Mouse (Mus musculus) embryonic facial prominence, embryonic 12.5 days (tissue): ENCODE measurements around the gene Cyfip2. TPM values are rescaled to one million over a fixed set of nuclear protein-coding genes. Genes with fewer than 3 reads are reported as not detected.

ENCODE experiments used
- ATAC-seq: fragments of 200-750 bp; cut with Nextera tagmentation; 2 replicates; pipeline ENCODE4 v1.8.0; 2017; ENCODE audit not compliant: insufficient number of reproducible peaks, insufficient read depth, low FRiP score, low TSS enrichment
- H3K27ac ChIP-seq: fragments of 300-500 bp; sonication (generic); 2 replicates; pipeline ENCODE4 v1.5.1; 2016; ENCODE audit warnings: mild to moderate bottlenecking
- H3K27me3 ChIP-seq: fragments of 300-500 bp; sonication (generic); 2 replicates; pipeline ENCODE4 v1.6.1; 2016; ENCODE audit warnings: mild to moderate bottlenecking, moderate library complexity
- H3K36me3 ChIP-seq: fragments of 300-500 bp; sonication (generic); 2 replicates; pipeline ENCODE4 v1.6.1; 2016; ENCODE audit warnings: mild to moderate bottlenecking
- H3K4me1 ChIP-seq: fragments of 300-500 bp; sonication (generic); 2 replicates; pipeline ENCODE4 v1.6.1; 2016
- H3K4me2 ChIP-seq: fragments of 300-500 bp; sonication (generic); replicated peaks from 2 replicates; pipeline ENCODE4 v1.6.1; 2016; ENCODE audit warnings: mild to moderate bottlenecking, moderate library complexity
- H3K4me3 ChIP-seq: fragments of 300-500 bp; sonication (generic); 2 replicates; pipeline ENCODE4 v1.5.1; 2016; ENCODE audit warnings: mild to moderate bottlenecking
- H3K9ac ChIP-seq: fragments of 300-500 bp; sonication (generic); 2 replicates; pipeline ENCODE4 v1.6.1; 2016; ENCODE audit warnings: mild to moderate bottlenecking, moderate library complexity
- H3K9me3 ChIP-seq: fragments of 300-500 bp; sonication (generic); 2 replicates; pipeline ENCODE4 v1.6.1; 2016; ENCODE audit warnings: mild to moderate bottlenecking, moderate library complexity
- WGBS: fragments of 180-500 bp; shearing (Covaris S2); methylation state at CpG from one replicate; pipeline ENCODE4 v1.1.7; 2016; 5-methylcytosine and 5-hydroxymethylcytosine counted together
- polyA plus RNA-seq: library from polyadenylated mRNA; unstranded; fragments of >200 nt; fragmentation: Nextera tagmentation; extraction: Ambion mirVana; gene quantifications from 2 replicates; pipeline ENCODE4 v1.2.1, GENCODE M21; 2016

Cyfip2 gene
- polyA plus RNA-seq: 16.0 and 19.2 TPM in 2 replicates

GRCm38 (mm10) chr11:46312523-46313035 is at the start of gene Cyfip2:
TSS of gene Cyfip2 (minus strand) at chr11:46312859.
- Histone ChIP-seq H3K4me2 (peak within 1 kb of the TSS; percentile 94), H3K27me3 (0 out of 2 replicates have a peak, but pooled peaks cover 11% of the 10 kb centered on the region), H3K4me3 (peak within 1 kb of the TSS; percentile 65), H3K27ac (0 out of 2 replicates have a peak within 1 kb of the TSS, but pooled peaks have one; percentile 7), H3K9me3 (no peaks in the 10 kb centered on the region), H3K36me3 (no peaks in the 10 kb centered on the region), H3K4me1 (peaks cover 18% of the 10 kb centered on the region), H3K9ac (peak within 1 kb of the TSS; percentile 68)
- 5% methylated on average over 14 of the region's 14 CpGs for WGBS
- no peak for ATAC-seq

- Histone ChIP-seq H3K27ac (no peak overlapping the region), H3K4me3 (no peak overlapping the region), H3K4me2 (no peak overlapping the region), H3K4me1 (peaks cover 11% of the 10 kb centered on the region), H3K9ac (no peak overlapping the region), H3K27me3 (no peaks in the 10 kb centered on the region), H3K36me3 (no peaks in the 10 kb centered on the region), H3K9me3 (no peaks in the 10 kb centered on the region)
- ATAC-seq: no peak
- 41% methylated on average over 2 of the region's 2 CpGs for WGBS
Measured at GRCm38 (mm10) chr11:46360991-46361665, 48.5 kb upstream of the Cyfip2 start.

GRCm38 (mm10) chr11:46358369-46358768 is 45.7 kb upstream of the Cyfip2 start:
- H3K9me3 ChIP-seq: no peaks in the 10 kb centered on the region
- no peak overlapping the region for H3K9ac ChIP-seq
- peaks cover 11% of the 10 kb centered on the region for H3K4me1 ChIP-seq
- H3K27me3 ChIP-seq: no peaks in the 10 kb centered on the region
- no peaks in the 10 kb centered on the region for H3K36me3 ChIP-seq
- H3K4me3 ChIP-seq: no peak overlapping the region
- H3K4me2 ChIP-seq: no peak overlapping the region
- H3K27ac ChIP-seq: no peak overlapping the region
- no peak for ATAC-seq
- 68% methylated on average over 1 of the region's 1 CpGs for WGBS

- no peaks in the 10 kb centered on the region for H3K36me3 ChIP-seq
- no peak overlapping the region for H3K9ac ChIP-seq
- H3K4me2 ChIP-seq: no peak overlapping the region
- no peak overlapping the region for H3K4me3 ChIP-seq
- peaks cover 15% of the 10 kb centered on the region; the same call in 1 of the 2 replicates for H3K4me1 ChIP-seq
- no peak overlapping the region for H3K27ac ChIP-seq
- ATAC-seq: peak; percentile 60; the same call in 1 of the 2 replicates
- no peaks in the 10 kb centered on the region for H3K27me3 ChIP-seq
- WGBS: 25% methylated on average over 2 of the region's 2 CpGs
- no peaks in the 10 kb centered on the region for H3K9me3 ChIP-seq
Measured at GRCm38 (mm10) chr11:46349681-46350410, 37.2 kb upstream of the Cyfip2 start.

- 88% methylated on average over 3 of the region's 3 CpGs for WGBS
- H3K4me1 ChIP-seq: peaks cover 21% of the 10 kb centered on the region
- H3K27me3 ChIP-seq: no peaks in the 10 kb centered on the region
- H3K27ac ChIP-seq: no peak overlapping the region
- H3K4me3 ChIP-seq: no peak overlapping the region
- H3K4me2 ChIP-seq: no peak overlapping the region
- H3K9ac ChIP-seq: no peak overlapping the region
- ATAC-seq: no peak
- H3K9me3 ChIP-seq: no peaks in the 10 kb centered on the region
- no peaks in the 10 kb centered on the region for H3K36me3 ChIP-seq
Measured at GRCm38 (mm10) chr11:46348416-46348815, 35.8 kb upstream of the Cyfip2 start.

- Histone ChIP-seq H3K4me2 (no peak overlapping the region), H3K9me3 (no peaks in the 10 kb centered on the region), H3K9ac (no peak overlapping the region), H3K27ac (no peak overlapping the region), H3K36me3 (no peaks in the 10 kb centered on the region), H3K4me3 (no peak overlapping the region), H3K4me1 (peaks cover 21% of the 10 kb centered on the region), H3K27me3 (no peaks in the 10 kb centered on the region)
- no peak for ATAC-seq
- WGBS: 76% methylated on average over 5 of the region's 5 CpGs
Measured at GRCm38 (mm10) chr11:46347756-46348155, 35.1 kb upstream of the Cyfip2 start.

- no peak overlapping the region for H3K27ac ChIP-seq
- no peak overlapping the region for H3K4me2 ChIP-seq
- WGBS: 45% methylated on average over 5 of the region's 5 CpGs
- peaks cover 8% of the 10 kb centered on the region for H3K4me1 ChIP-seq
- no peak for ATAC-seq
- H3K9ac ChIP-seq: no peak overlapping the region
- H3K27me3 ChIP-seq: no peaks in the 10 kb centered on the region
- no peak overlapping the region for H3K4me3 ChIP-seq
- H3K36me3 ChIP-seq: no peaks in the 10 kb centered on the region
- H3K9me3 ChIP-seq: no peaks in the 10 kb centered on the region
Measured at GRCm38 (mm10) chr11:46343886-46344546, 31.4 kb upstream of the Cyfip2 start.

- no peak overlapping the region for H3K4me3 ChIP-seq
- no peaks in the 10 kb centered on the region for H3K9me3 ChIP-seq
- no peaks in the 10 kb centered on the region for H3K27me3 ChIP-seq
- no peak for ATAC-seq
- no peaks in the 10 kb centered on the region for H3K36me3 ChIP-seq
- WGBS: 91% methylated on average over 4 of the region's 4 CpGs
- no peak overlapping the region for H3K27ac ChIP-seq
- peaks cover 5% of the 10 kb centered on the region; the same call in 1 of the 2 replicates for H3K4me1 ChIP-seq
- H3K9ac ChIP-seq: no peak overlapping the region
- no peak overlapping the region for H3K4me2 ChIP-seq
Measured at GRCm38 (mm10) chr11:46341960-46342359, 29.3 kb upstream of the Cyfip2 start.

- WGBS: 94% methylated on average over 5 of the region's 5 CpGs
Measured at GRCm38 (mm10) chr11:46336020-46336419, 23.4 kb upstream of the Cyfip2 start.

GRCm38 (mm10) chr11:46332217-46332616 is 19.6 kb upstream of the Cyfip2 start:
- no peaks in the 10 kb centered on the region for H3K9me3 ChIP-seq
- no peaks in the 10 kb centered on the region for H3K36me3 ChIP-seq
- H3K4me1 ChIP-seq: no peaks in the 10 kb centered on the region
- no peak for ATAC-seq
- no peaks in the 10 kb centered on the region for H3K27me3 ChIP-seq
- H3K4me3 ChIP-seq: no peak overlapping the region
- H3K27ac ChIP-seq: no peak overlapping the region
- no peak overlapping the region for H3K9ac ChIP-seq
- no peak overlapping the region for H3K4me2 ChIP-seq
- WGBS: 86% methylated on average over 8 of the region's 8 CpGs

More at GRCm38 (mm10) chr11:46336020-46336419, 23.4 kb upstream of the Cyfip2 start:
- no peak for ATAC-seq
- no peak overlapping the region for H3K4me2 ChIP-seq
- H3K4me3 ChIP-seq: no peak overlapping the region
- no peaks in the 10 kb centered on the region for H3K27me3 ChIP-seq
- no peak overlapping the region for H3K9ac ChIP-seq
- H3K4me1 ChIP-seq: no peaks in the 10 kb centered on the region
- H3K27ac ChIP-seq: no peak overlapping the region
- H3K36me3 ChIP-seq: no peaks in the 10 kb centered on the region
- H3K9me3 ChIP-seq: no peaks in the 10 kb centered on the region

- Histone ChIP-seq H3K4me3 (no peak overlapping the region), H3K9ac (no peak overlapping the region), H3K9me3 (no peaks in the 10 kb centered on the region), H3K36me3 (no peaks in the 10 kb centered on the region), H3K4me1 (no peaks in the 10 kb centered on the region), H3K4me2 (no peak overlapping the region), H3K27ac (no peak overlapping the region), H3K27me3 (no peaks in the 10 kb centered on the region)
- 84% methylated on average over 16 of the region's 16 CpGs for WGBS
- ATAC-seq: no peak
Measured at GRCm38 (mm10) chr11:46326271-46327015, 13.8 kb upstream of the Cyfip2 start.
